Mouse (Mus musculus) embryonic facial prominence, embryonic 13.5 days (tissue): ENCODE data around the gene Pkd1l3. TPM values are rescaled to one million over a fixed set of nuclear protein-coding genes. Genes with fewer than 3 reads are reported as not detected.

Experiments
- ATAC-seq: fragments of 200-750 bp; cut with Nextera tagmentation; 2 replicates; pipeline ENCODE4 v1.8.0; 2017; ENCODE audit warnings: low read depth; ENCODE audit not compliant: insufficient number of reproducible peaks, insufficient read depth, low FRiP score, low TSS enrichment
- H3K27ac ChIP-seq: fragments of 300-500 bp; sonication (generic); 2 replicates; pipeline ENCODE4 v1.5.1; 2015; ENCODE audit warnings: moderate library complexity, mild to moderate bottlenecking, inconsistent platforms
- H3K27me3 ChIP-seq: fragments of 300-500 bp; sonication (generic); 2 replicates; pipeline ENCODE4 v1.6.1; 2015; ENCODE audit warnings: mild to moderate bottlenecking, inconsistent platforms
- H3K36me3 ChIP-seq: fragments of 300-500 bp; sonication (generic); 2 replicates; pipeline ENCODE4 v1.6.1; 2015; ENCODE audit warnings: mild to moderate bottlenecking, inconsistent platforms
- H3K4me1 ChIP-seq: fragments of 300-500 bp; sonication (generic); 2 replicates; pipeline ENCODE4 v1.6.1; 2015; ENCODE audit warnings: inconsistent platforms
- H3K4me2 ChIP-seq: fragments of 300-500 bp; sonication (generic); 2 replicates; pipeline ENCODE4 v1.6.1; 2015; ENCODE audit warnings: moderate library complexity, mild to moderate bottlenecking, inconsistent platforms
- H3K4me3 ChIP-seq: fragments of 300-500 bp; sonication (generic); 2 replicates; pipeline ENCODE4 v1.5.1; 2015; ENCODE audit warnings: mild to moderate bottlenecking, inconsistent platforms
- H3K9ac ChIP-seq: fragments of 300-500 bp; sonication (generic); 2 replicates; pipeline ENCODE4 v1.6.1; 2015; ENCODE audit warnings: mild to moderate bottlenecking, inconsistent platforms
- H3K9me3 ChIP-seq: fragments of 300-500 bp; sonication (generic); 2 replicates; pipeline ENCODE4 v1.6.1; 2016; ENCODE audit warnings: inconsistent platforms
- WGBS: fragments of 180-500 bp; shearing (Covaris S2); methylation state at CpG from one replicate; pipeline ENCODE4 v1.1.7; 2015; ENCODE audit warnings: mixed read lengths; 5-methylcytosine and 5-hydroxymethylcytosine counted together
- polyA plus RNA-seq: library from polyadenylated mRNA; unstranded; fragments of >200 nt; fragmentation: Nextera tagmentation; extraction: Ambion mirVana; gene quantifications from 2 replicates; pipeline ENCODE4 v1.2.1, GENCODE M21; 2015

Gene Pkd1l3
- polyA plus RNA-seq: 0.30 TPM in 1 of 2 replicates, not detected in the other

DNA sequence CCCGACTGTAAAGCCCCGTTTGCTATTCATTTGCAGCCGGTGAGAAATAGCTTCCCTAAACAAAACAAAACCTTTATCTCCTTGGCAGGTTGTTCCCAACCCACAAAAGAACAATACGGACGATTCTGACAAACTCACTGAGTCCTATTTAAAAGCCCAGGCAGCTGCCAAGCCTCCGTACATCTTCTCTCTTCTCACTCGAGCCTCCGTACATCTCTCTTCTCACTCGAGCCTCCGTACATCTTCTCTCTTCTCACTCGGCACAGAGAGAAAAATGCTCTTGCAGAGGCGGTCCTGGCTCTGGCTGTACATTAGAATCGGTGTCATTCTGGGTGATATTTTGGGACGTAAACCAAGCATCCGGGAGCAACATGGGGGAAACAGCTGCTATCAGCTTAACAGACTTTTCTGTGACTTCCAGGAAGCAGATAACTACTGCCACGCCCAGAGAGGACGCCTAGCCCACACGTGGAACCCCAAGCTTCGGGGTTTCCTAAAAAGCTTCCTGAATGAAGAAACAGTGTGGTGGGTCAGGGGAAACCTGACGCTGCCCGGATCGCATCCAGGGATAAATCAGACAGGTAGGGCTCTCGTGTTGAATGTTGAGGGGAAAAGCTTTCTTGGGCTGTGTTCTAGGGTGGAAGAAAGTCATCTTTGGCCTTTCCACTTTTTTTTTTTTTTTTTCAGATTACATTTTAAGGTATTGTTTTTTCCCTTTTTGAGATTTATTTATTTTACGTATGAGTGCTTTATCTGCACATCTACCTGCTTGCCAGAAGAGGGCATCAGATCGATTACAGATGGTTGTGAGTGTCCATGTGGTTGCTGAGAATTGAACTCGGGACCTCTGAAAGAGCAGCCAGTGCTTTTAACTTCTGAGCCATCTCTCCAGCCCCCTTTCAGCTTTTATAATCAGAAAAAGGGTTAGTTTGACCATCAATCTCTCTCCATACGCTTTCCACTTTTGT, at the start of gene Pkd1l3:
Gene Pkd1l3, plus strand, starts transcription at position 275 of the 968 bp plus-strand sequence.
- peak within 1 kb of the TSS; percentile 27 for H3K4me2 ChIP-seq
- ATAC-seq: no peak
- WGBS: 62% methylated on average over 27 of the region's 27 CpGs

DNA sequence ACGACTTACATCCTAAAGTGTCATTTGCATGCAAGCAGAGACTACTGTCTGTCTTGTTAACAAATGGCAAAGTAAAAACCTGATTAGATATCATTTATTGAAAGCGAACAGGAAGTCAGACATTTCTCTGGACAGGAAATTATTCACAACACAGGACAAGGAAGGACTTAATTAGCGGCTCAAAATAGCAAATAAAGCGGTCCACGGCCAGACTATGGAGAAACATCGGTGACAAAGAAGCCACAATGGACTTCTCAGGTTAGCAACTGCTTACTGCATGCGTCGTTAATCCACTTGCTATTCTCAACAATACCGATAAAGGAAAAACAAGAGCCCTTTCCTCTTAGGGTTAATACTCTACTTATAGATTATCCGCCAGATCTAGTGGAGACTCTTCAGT, 49.6 kb upstream of the Pkd1l3 start:
- Histone ChIP-seq H3K4me2 (peak overlapping the region; percentile 79), H3K4me1 (peaks cover 16% of the 10 kb centered on the region), H3K4me3 (peak overlapping the region; percentile 96), H3K27me3 (no peaks in the 10 kb centered on the region), H3K9me3 (no peaks in the 10 kb centered on the region), H3K9ac (peak overlapping the region; percentile 95), H3K27ac (peak overlapping the region; percentile 93; the same call in 1 of the 2 replicates), H3K36me3 (peaks cover 38% of the 10 kb centered on the region)
- WGBS: 7% methylated on average over 10 of the region's 10 CpGs
- ATAC-seq: no peak

More for the DNA sequence above, at the start of gene Pkd1l3:
- H3K27me3 ChIP-seq: 0 out of 2 replicates have a peak, but pooled peaks cover 2% of the 10 kb centered on the region
- H3K4me3 ChIP-seq: no peak within 1 kb of the TSS
- H3K4me1 ChIP-seq: no peaks in the 10 kb centered on the region
- H3K36me3 ChIP-seq: no peaks in the 10 kb centered on the region
- no peaks in the 10 kb centered on the region for H3K9me3 ChIP-seq
- H3K9ac ChIP-seq: no peak within 1 kb of the TSS
- no peak within 1 kb of the TSS for H3K27ac ChIP-seq

DNA sequence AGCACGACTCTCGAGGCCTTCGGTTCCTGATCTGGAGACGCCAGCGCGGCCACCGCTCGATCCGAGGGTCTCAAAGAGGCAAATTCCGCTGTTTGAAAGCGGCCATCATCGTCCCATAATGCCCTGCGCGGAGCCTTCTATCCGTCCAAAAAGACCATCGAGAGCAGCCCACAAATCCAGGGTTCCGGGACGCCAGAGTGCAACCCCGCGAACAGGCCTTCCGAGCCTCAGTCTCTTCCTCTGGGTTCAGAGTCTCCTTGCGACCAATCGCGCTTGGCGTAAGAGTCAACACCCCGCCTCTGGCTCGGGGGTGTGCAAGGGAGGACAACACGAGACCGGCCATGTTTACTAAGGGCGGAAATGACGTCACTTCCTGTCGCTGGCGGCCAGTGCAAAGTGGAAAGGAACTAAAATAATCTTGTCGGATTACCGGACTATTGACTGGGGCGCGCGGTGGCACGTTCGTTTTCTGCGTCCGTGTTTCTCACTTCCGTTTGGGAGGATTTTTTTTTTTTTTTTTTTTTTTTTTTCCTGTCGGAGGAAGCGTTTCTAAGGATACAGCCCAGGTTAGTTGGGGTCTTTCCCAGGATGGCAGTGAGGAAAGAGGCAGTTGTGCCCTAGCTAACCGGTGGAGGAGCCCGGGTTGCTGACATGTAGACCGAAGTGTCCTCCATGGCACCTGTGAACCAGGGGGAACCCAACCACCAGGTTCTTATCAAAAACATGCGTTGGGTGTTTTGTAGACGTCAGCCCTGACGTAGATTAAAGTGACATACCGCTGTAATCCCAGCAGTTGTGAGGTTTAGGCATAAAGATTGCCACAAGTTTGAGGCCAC, 48.6 kb upstream of the Pkd1l3 start, which contains the start of the genes Dhx38 and Txnl4b:
Gene Dhx38, minus strand, starts transcription at position 364 of the 836 bp plus-strand sequence.
Gene Txnl4b, plus strand, starts transcription at position 395 of the 836 bp plus-strand sequence.
- ATAC-seq: peak; percentile 100

DNA sequence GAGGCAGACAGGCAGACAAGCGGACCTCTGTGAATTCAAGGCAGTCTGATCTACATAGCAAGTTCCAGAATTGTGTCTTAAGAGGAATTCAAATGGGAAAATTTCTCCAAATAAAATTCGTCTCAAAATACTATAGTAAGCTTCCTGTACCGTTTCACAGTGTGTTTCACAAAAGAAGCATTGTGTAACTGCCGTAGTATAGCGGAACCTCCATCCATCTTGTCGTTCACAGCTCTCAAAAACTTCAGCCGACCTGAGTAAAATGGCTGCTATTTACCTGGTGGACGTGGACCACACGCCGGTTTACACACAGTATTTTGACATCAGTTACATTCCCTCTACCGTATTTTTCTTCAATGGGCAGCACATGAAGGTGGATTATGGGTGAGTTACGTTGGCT, 43.2 kb upstream of the Pkd1l3 start:
- no peak for ATAC-seq
- Histone ChIP-seq H3K9ac (no peak overlapping the region), H3K4me2 (no peak overlapping the region), H3K36me3 (peaks cover 31% of the 10 kb centered on the region; the same call in 1 of the 2 replicates), H3K27me3 (no peaks in the 10 kb centered on the region), H3K9me3 (no peaks in the 10 kb centered on the region), H3K4me1 (peaks cover 7% of the 10 kb centered on the region), H3K27ac (no peak overlapping the region), H3K4me3 (no peak overlapping the region)
- 89% methylated on average over 12 of the region's 12 CpGs for WGBS

More for the DNA sequence above, 48.6 kb upstream of the Pkd1l3 start, which contains the start of the genes Dhx38 and Txnl4b:
- peaks cover 35% of the 10 kb centered on the region for H3K36me3 ChIP-seq
- no peaks in the 10 kb centered on the region for H3K27me3 ChIP-seq
- WGBS: under 1% methylated on average over 52 of the region's 52 CpGs
- peak within 1 kb of the TSS; percentile 93 for H3K27ac ChIP-seq
- H3K9me3 ChIP-seq: no peaks in the 10 kb centered on the region
- H3K4me1 ChIP-seq: peaks cover 16% of the 10 kb centered on the region
- H3K4me2 ChIP-seq: peak within 1 kb of the TSS; percentile 79
- peak within 1 kb of the TSS; percentile 95 for H3K9ac ChIP-seq
- peak within 1 kb of the TSS; percentile 96 for H3K4me3 ChIP-seq

DNA sequence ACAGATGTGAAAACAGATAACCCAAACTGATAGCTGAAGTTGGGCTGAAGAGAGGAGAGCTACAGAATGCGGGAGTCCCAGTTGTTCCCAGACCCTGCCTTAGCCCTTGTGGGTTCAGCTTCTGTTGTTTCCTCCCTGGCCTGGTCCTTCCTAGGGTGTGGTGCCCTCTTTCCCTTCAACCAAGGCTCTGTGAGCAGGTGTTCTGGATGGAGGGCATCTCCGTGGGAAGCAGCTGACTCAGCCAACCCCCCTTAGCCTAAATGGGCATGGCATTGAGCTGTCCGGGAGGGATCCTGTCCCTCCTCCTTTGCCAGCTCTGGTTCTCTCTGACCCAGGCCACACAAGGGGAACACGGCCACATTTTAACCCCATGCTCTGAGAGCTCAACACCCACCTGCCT, 38.0 kb upstream of the Pkd1l3 start:
- H3K4me3 ChIP-seq: no peak overlapping the region
- H3K4me2 ChIP-seq: no peak overlapping the region
- ATAC-seq: no peak
- no peak overlapping the region for H3K27ac ChIP-seq
- no peaks in the 10 kb centered on the region for H3K4me1 ChIP-seq
- 72% methylated on average over 4 of the region's 4 CpGs for WGBS
- H3K9me3 ChIP-seq: no peaks in the 10 kb centered on the region
- H3K9ac ChIP-seq: no peak overlapping the region
- H3K36me3 ChIP-seq: 0 out of 2 replicates have a peak, but pooled peaks cover 13% of the 10 kb centered on the region
- no peaks in the 10 kb centered on the region for H3K27me3 ChIP-seq

DNA sequence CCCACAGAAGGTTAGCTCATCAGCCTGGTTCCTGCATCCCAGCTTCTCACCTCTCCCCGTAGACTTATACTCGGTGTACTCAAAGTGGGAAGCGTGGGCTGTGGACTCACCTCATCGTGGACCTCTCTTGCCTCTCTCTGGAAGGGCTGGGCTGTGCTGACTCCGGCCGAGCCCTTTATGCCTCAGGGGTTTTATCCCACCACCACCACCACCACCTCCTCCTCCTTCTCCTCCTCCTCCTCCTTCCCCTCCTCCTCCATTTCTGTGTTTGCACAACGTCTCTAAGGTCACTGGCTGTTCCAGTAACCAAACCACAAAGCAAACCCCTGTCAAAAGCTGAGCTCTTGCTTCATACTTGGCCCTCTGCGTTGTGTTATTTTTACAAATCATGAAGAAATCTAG, 35.4 kb upstream of the Pkd1l3 start, which contains the start of gene Hp:
Gene Hp, minus strand, starts transcription at position 273 of the 402 bp plus-strand sequence.
- no peak within 1 kb of the TSS for H3K27ac ChIP-seq
- no peak within 1 kb of the TSS for H3K9ac ChIP-seq
- H3K9me3 ChIP-seq: peaks cover 1% of the 10 kb centered on the region; the same call in 1 of the 2 replicates
- no peaks in the 10 kb centered on the region for H3K27me3 ChIP-seq
- ATAC-seq: no peak
- H3K36me3 ChIP-seq: no peaks in the 10 kb centered on the region
- no peak within 1 kb of the TSS for H3K4me3 ChIP-seq
- H3K4me2 ChIP-seq: no peak within 1 kb of the TSS
- 60% methylated on average over 8 of the region's 8 CpGs for WGBS
- no peaks in the 10 kb centered on the region for H3K4me1 ChIP-seq

DNA sequence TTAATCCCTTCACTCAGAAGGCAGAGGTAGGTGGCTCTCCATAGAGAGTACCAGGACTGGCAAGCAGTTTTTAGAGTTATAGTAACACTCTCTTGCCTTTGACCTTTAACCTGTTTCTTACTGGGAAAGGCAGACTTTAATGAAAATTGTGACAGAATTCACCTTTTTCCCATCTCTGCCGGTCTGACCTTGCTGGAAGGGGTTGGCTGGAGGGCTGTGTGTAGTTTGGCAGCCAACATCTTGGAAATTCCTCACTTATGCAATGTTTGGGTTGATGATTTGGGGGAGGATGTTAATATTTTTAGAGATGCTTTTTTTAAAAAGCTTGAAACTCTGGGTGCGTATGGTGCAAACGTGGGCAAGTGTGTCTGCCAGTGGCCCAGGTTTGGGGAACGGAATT, 30.0 kb upstream of the Pkd1l3 start:
- no peak overlapping the region for H3K4me2 ChIP-seq
- H3K9me3 ChIP-seq: peaks cover 5% of the 10 kb centered on the region; the same call in 1 of the 2 replicates
- WGBS: 79% methylated on average over 4 of the region's 4 CpGs
- no peaks in the 10 kb centered on the region for H3K4me1 ChIP-seq
- H3K4me3 ChIP-seq: no peak overlapping the region
- no peak overlapping the region for H3K9ac ChIP-seq
- no peaks in the 10 kb centered on the region for H3K27me3 ChIP-seq
- ATAC-seq: no peak
- H3K36me3 ChIP-seq: no peaks in the 10 kb centered on the region
- no peak overlapping the region for H3K27ac ChIP-seq

DNA sequence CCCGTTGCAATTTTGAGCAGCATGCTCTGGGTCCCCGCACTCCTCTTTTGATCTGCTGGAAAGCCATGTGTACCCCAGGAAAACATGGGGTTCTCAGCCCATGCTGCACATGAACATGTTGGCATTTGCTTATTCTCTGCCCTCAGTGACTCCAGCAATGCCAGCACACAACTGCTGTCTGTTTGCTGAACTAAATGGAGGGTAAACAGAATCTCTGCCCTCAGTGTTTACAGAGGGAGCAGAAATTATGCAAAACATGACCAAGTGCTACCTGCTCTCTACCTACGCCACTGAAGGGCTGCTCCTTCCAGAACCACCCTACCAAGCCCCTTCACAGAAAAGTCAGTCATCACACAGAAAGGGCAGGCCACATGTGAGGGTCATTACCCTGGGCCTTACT, 29.5 kb upstream of the Pkd1l3 start:
- H3K4me1 ChIP-seq: no peaks in the 10 kb centered on the region
- H3K9ac ChIP-seq: no peak overlapping the region

DNA sequence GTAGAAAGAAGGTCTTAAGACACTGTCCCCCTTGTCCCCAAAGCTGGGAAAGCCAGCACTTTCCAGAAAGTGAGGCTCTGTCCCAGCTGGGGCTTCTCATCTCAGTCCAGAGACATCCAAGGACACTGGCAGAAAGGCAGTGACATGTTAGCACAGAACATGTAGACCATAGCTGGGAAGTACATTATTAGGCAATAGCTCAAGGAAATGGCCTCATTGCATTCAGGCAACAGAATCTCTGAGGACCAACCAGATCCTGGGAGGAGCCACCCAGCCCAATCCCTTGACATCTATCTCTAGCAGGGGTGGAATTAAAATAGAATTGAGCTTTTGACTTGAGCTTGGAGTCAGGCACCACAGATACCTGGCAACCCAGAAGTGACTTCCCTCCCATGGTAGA, 28.7 kb upstream of the Pkd1l3 start:
- H3K4me1 ChIP-seq: no peaks in the 10 kb centered on the region
- H3K4me2 ChIP-seq: no peak overlapping the region
- no peaks in the 10 kb centered on the region for H3K36me3 ChIP-seq
- no peak overlapping the region for H3K27ac ChIP-seq
- H3K27me3 ChIP-seq: no peaks in the 10 kb centered on the region
- peaks cover 5% of the 10 kb centered on the region; the same call in 1 of the 2 replicates for H3K9me3 ChIP-seq
- no peak for ATAC-seq
- no peak overlapping the region for H3K9ac ChIP-seq
- no peak overlapping the region for H3K4me3 ChIP-seq

More for the DNA sequence above, 29.5 kb upstream of the Pkd1l3 start:
- no peaks in the 10 kb centered on the region for H3K36me3 ChIP-seq
- ATAC-seq: no peak
- H3K4me2 ChIP-seq: no peak overlapping the region
- H3K4me3 ChIP-seq: no peak overlapping the region
- H3K27ac ChIP-seq: no peak overlapping the region
- H3K27me3 ChIP-seq: no peaks in the 10 kb centered on the region
- H3K9me3 ChIP-seq: peaks cover 5% of the 10 kb centered on the region; the same call in 1 of the 2 replicates
- 90% methylated on average over 3 of the region's 3 CpGs for WGBS

DNA sequence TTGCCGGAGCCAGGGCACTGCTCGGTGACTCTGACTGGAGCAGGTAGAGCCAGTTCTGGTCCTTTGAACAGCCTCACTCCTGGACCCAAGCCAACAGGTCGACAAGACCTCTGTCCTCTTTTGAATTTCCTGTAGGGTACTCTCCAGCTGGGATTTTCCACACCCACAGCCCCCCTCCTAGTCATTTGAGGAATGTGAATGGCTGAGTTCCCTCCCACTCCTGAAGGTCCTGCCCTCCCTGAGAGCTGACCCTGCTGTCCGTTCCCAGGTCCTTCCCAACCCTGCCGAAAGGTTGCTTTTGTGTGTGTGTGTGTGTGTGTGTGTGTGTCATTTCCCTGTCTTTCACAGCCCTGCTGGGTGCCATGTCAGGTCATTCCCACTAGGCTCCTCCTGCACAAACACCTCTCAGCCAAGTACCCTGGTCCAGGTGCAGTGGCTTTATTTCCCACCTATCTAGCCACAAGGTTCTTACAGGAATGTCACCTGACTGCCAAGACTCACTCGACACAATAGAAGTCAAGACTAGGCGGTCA, 27.3 kb upstream of the Pkd1l3 start:
- Histone ChIP-seq H3K4me3 (no peak overlapping the region), H3K9me3 (peaks cover 5% of the 10 kb centered on the region; the same call in 1 of the 2 replicates), H3K4me1 (no peaks in the 10 kb centered on the region), H3K36me3 (peaks cover 8% of the 10 kb centered on the region), H3K27me3 (no peaks in the 10 kb centered on the region), H3K4me2 (no peak overlapping the region), H3K9ac (no peak overlapping the region), H3K27ac (no peak overlapping the region)
- peak; percentile 56; the same call in 1 of the 2 replicates for ATAC-seq
- 55% methylated on average over 7 of the region's 7 CpGs for WGBS

DNA sequence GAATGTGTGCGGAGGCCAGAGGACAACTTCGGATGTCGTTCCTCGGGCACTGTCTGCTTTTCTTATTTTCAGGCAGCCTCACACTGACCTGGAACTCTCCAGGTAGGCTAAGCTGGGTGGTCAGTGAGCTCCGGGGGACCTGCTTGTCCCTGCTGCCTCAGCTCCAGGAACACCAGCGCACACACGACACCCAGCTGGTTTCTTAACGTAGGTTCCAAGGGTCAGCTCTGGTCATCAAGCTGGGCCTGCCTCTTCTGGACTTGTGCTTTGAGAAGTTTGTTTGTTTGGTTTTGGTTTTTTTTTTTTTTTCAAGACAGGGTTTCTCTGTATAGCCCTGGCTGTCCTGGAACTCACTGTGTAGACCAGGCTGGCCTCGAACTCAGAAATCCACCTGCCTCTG, 23.4 kb upstream of the Pkd1l3 start:
- Histone ChIP-seq H3K9me3 (no peaks in the 10 kb centered on the region), H3K4me2 (no peak overlapping the region), H3K4me3 (no peak overlapping the region), H3K4me1 (no peaks in the 10 kb centered on the region), H3K27ac (no peak overlapping the region), H3K27me3 (no peaks in the 10 kb centered on the region), H3K36me3 (peaks cover 43% of the 10 kb centered on the region), H3K9ac (no peak overlapping the region)
- no peak for ATAC-seq
- 85% methylated on average over 9 of the region's 9 CpGs for WGBS
